34 mouse cellular contexts compared by ENCODE assay signal in the genomic region with DNA sequence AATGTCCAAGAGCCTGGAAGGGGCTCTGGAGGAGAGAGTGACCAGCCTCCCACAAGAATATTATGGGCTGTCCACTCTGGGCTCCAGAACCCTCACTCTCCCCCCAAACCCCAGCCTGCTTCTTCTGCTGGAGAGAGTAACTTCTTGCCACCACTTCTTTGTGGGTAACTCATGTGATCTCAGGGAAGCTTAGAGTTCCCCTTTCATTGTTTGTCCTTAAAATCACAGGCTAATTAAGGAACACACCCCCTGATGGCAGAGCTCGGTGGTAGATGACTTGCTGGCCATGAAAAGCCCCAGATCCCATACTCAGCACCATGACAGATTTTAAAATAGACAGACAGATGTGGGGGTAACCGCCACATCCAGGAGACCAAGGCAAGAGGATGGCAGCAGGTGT. TPM values are rescaled to one million over a fixed set of nuclear protein-coding genes. Genes with fewer than 3 reads are reported as not detected.
DNase-seq lines count a peak whose midpoint lies in the region; ATAC-seq and TF ChIP-seq lines count a peak whose summit lies in the region.
"Had no signal": no experiment of that assay in that cellular context is flagged by ENCODE, and none has a peak within 500 bp of the region (broad histone marks: within the 10 kb centered on the region; RNA-seq: fewer than 3 reads in every experiment).

No protein-coding gene starts in this region.

- intact Hi-C loops in left cerebral cortex, postnatal 25 days (cut with DNase I), result no loop called here
- intact Hi-C loops in gastrocnemius, adult 2 months (cut with DNase I), result no loop called here

- H3K9me3 ChIP-seq in MEL (replicated peaks; ENCODE audit: insufficient read depth, low read length), result no peaks in the 10 kb centered on the region
- H3K9me3 ChIP-seq: embryonic facial prominence, embryonic 10.5 days; heart, embryonic 10.5 days; hindbrain, embryonic 15.5 days; liver, embryonic 13.5 days; neural tube, embryonic 12.5 days had no signal

- TF ChIP-seq EP300 in MEL (IDR thresholded peaks at IDR 0.05; ENCODE audit: low read depth in 1 of 2, low read length in 2 of 2), result no peak

- H3K4me3 ChIP-seq in liver, adult 2 months (ENCODE audit: insufficient read depth, low read depth, low read length), result no peak overlapping the region
- H3K4me3 ChIP-seq in MEL (ENCODE audit: control insufficient read depth in 1 of 2, insufficient read depth in 1 of 2, low read depth in 2 of 2, low read length in 2 of 2), result 0 out of 4 replicates have a peak overlapping the region, but pooled peaks of 1 of the 2 experiments have one; percentile 24
- H3K4me3 ChIP-seq in gastrocnemius, adult 2 months, result no peak overlapping the region
- H3K4me3 ChIP-seq: embryonic facial prominence, embryonic 10.5 days; heart, embryonic 10.5 days; hindbrain, embryonic 15.5 days; liver, embryonic 13.5 days; neural tube, embryonic 12.5 days had no signal

- peak; percentile 78 for ATAC-seq in granulocyte monocyte progenitor cell, adult 5-6 weeks (replicated peaks; ENCODE audit: poor library complexity, severe bottlenecking)
- peak; percentile 71 for ATAC-seq in monocyte, adult 5-6 weeks (replicated peaks; ENCODE audit: insufficient number of reproducible peaks, low FRiP score, low TSS enrichment, poor library complexity, severe bottlenecking)
- ATAC-seq: activated CD4-positive, CD25-positive, alpha-beta regulatory T cell, adult 4 months had no signal

- H3K4me1 ChIP-seq in liver, adult 2 months (ENCODE audit: control insufficient read depth, insufficient read depth, low read length), result no peaks in the 10 kb centered on the region
- peaks cover 10 to 19% of the 10 kb centered on the region in 2 experiments for H3K4me1 ChIP-seq in MEL (ENCODE audit: control insufficient read depth in 1 of 2, insufficient read depth in 2 of 2, low read length in 2 of 2)
- H3K4me1 ChIP-seq: embryonic facial prominence, embryonic 10.5 days; heart, embryonic 10.5 days; hindbrain, embryonic 15.5 days; liver, embryonic 13.5 days; neural tube, embryonic 12.5 days had no signal

- H3K79me2 ChIP-seq in liver, adult 2 months (ENCODE audit: control insufficient read depth, insufficient read depth, low read length), result no peaks in the 10 kb centered on the region
- H3K79me2 ChIP-seq in MEL (ENCODE audit: control insufficient read depth, insufficient read depth, low read length, poor library complexity), result no peaks in the 10 kb centered on the region

- no peaks in the 10 kb centered on the region for H3K36me3 ChIP-seq in liver, adult 2 months (ENCODE audit: control insufficient read depth, insufficient read depth, low read length)
- peaks cover 0 to 2% of the 10 kb centered on the region in 2 experiments; a peak in 1 of 4 replicates for H3K36me3 ChIP-seq in MEL (ENCODE audit: control insufficient read depth in 1 of 2, insufficient read depth in 2 of 2, low read length in 2 of 2)
- H3K36me3 ChIP-seq: embryonic facial prominence, embryonic 10.5 days; heart, embryonic 10.5 days; hindbrain, embryonic 15.5 days; liver, embryonic 13.5 days; neural tube, embryonic 12.5 days had no signal

- H3K27ac ChIP-seq in liver, adult 2 months (replicated peaks; ENCODE audit: insufficient read depth, low read depth, low read length), result no peak overlapping the region; the same call in 1 of the 2 replicates
- H3K27ac ChIP-seq in MEL (ENCODE audit: control insufficient read depth, low read depth, low read length), result no peak overlapping the region
- H3K27ac ChIP-seq in gastrocnemius, adult 2 months, result no peak overlapping the region
- H3K27ac ChIP-seq: embryonic facial prominence, embryonic 10.5 days; heart, embryonic 10.5 days; hindbrain, embryonic 15.5 days; liver, embryonic 13.5 days; neural tube, embryonic 12.5 days had no signal

- peak; percentile 39 for DNase-seq in liver, adult 2 months (ENCODE audit: extremely low read depth, low read depth, low spot score)
- no peak for DNase-seq in liver
- peak; percentile 79 for DNase-seq in MEL (ENCODE audit: low read depth, low spot score)
- no peak for DNase-seq in left cerebral cortex, postnatal 25 days (ENCODE audit: low spot score in 2 of 2)
- DNase-seq in gastrocnemius, adult 2 months, result no peak
- DNase-seq in layer of hippocampus, postnatal 10 days (ENCODE audit: low spot score in 2 of 2), result no peak
- DNase-seq: cerebellum, adult 9-10 months; heart, postnatal 4 days; kidney, adult 9 months; kidney, postnatal 14 days; liver, embryonic 13.5 days; lung, embryonic 14.5 days; midbrain, embryonic 14.5 days; right cerebral cortex, postnatal 25 days; thymus, adult 2 months had no signal

- H3K9ac ChIP-seq in liver, adult 2 months (ENCODE audit: low read depth, low read length), result no peak overlapping the region
- peak overlapping the region; percentile 23; the same call in 1 of the 2 replicates for H3K9ac ChIP-seq in MEL (ENCODE audit: control insufficient read depth, low read depth, low read length, poor library complexity, severe bottlenecking)
- H3K9ac ChIP-seq: hindbrain, embryonic 15.5 days; liver, embryonic 13.5 days; lung, embryonic 14.5 days; neural tube, embryonic 12.5 days had no signal

- TF ChIP-seq RAD21 in MEL (IDR thresholded peaks at IDR 0.05; ENCODE audit: low read depth, low read length), result no peak

- TF ChIP-seq POLR2A in liver, adult 2 months (IDR thresholded peaks at IDR 0.05; ENCODE audit: extremely low read depth, insufficient read depth, low read length), result no peak
- TF ChIP-seq POLR2A in MEL (IDR thresholded peaks at IDR 0.05; ENCODE audit: control insufficient read depth in 1 of 2, insufficient read depth in 1 of 2, low read depth in 1 of 2, low read length in 2 of 2, poor library complexity in 1 of 2), result no peak

- no peak for TF ChIP-seq CTCF in liver, adult 2 months (IDR thresholded peaks at IDR 0.05; ENCODE audit: low read depth, low read length)
- TF ChIP-seq CTCF in MEL (IDR thresholded peaks at IDR 0.05 in 2 of 3, conservative IDR thresholded peaks at IDR 0.05 in 1 of 3; ENCODE audit: control insufficient read depth in 1 of 3, insufficient read depth in 1 of 3, low read depth in 2 of 3, low read length in 3 of 3, poor library complexity in 1 of 3, severe bottlenecking in 1 of 3), result no peak
- no peak for TF ChIP-seq CTCF in gastrocnemius, adult 2 months (IDR thresholded peaks at IDR 0.05)

- WGBS in liver, adult 2 months, result 44% methylated on average over 2 of the region's 2 CpGs

- H3K27me3 ChIP-seq in liver, adult 2 months (ENCODE audit: control insufficient read depth, insufficient read depth, low read length), result no peaks in the 10 kb centered on the region
- H3K27me3 ChIP-seq in MEL (ENCODE audit: control insufficient read depth in 1 of 2, insufficient read depth in 2 of 2, low read length in 2 of 2), result peaks cover 2% of the 10 kb centered on the region in 2 experiments; a peak in 3 of 4 replicates
- H3K27me3 ChIP-seq: hindbrain, embryonic 15.5 days; liver, embryonic 13.5 days; neural tube, embryonic 12.5 days had no signal

TF ChIP-seq in MEL, 35 proteins besides CTCF, POLR2A, EP300 and RAD21 (continues in another document):
- peak; percentile 42; the same call in 1 of the 2 replicates for TF ChIP-seq MAX (IDR thresholded peaks at IDR 0.05; ENCODE audit: low read length)
- no peak for TF ChIP-seq KAT2A (conservative IDR thresholded peaks at IDR 0.05; ENCODE audit: low read depth, low read length)
- TF ChIP-seq SIN3A (IDR thresholded peaks at IDR 0.05; ENCODE audit: low read length), result no peak

RNA-seq across cellular contexts. Expression of gene Prss22, which starts 9.0 kb away (rescaled TPM):
- total RNA-seq in liver, adult 2 months (2014; rRNA removed), result not detected in 2 replicates
- not detected in 2 replicates for polyA plus RNA-seq in liver, adult 2 months (2012; rRNA removed)
- not detected in 2 replicates for total RNA-seq in MEL (2012; rRNA removed)
- not detected for polyA plus RNA-seq in MEL (2012; ENCODE audit: insufficient read depth in 1 of 2, insufficient read length in 2 of 2, low read depth in 1 of 2, low replicate concordance in 2 of 2, missing spikeins in 1 of 2)
- total RNA-seq in granulocyte monocyte progenitor cell, adult 5-6 weeks (2014; fragmentation: Nextera tagmentation), result not detected in 2 replicates
- total RNA-seq in granulocyte monocyte progenitor cell, adult 5-6 weeks (2017), result not detected in 2 replicates
- total RNA-seq in monocyte, adult 5-6 weeks (2017), result not detected in 3 replicates
- total RNA-seq in left cerebral cortex, postnatal 25 days (2021), result 1 to 10 TPM; 1.2 to 1.6 TPM
- not detected for total RNA-seq in gastrocnemius, adult 2 months (2021)
- not detected for total RNA-seq in layer of hippocampus, postnatal 10 days (2021)
- total RNA-seq: adrenal gland, postnatal 10 days; gastrocnemius, adult 18-20 months; gastrocnemius, postnatal 4 days; heart, postnatal 4 days; layer of hippocampus, adult 18-20 months; layer of hippocampus, postnatal 25 days had no signal
- polyA plus RNA-seq: activated CD4-positive, CD25-positive, alpha-beta regulatory T cell, adult 4 months; heart, embryonic 16.5 days; hindbrain, embryonic 15.5 days; intestine, embryonic 14.5 days; liver, embryonic 13.5 days; midbrain, embryonic 14.5 days had no signal

RNA-seq across cellular contexts. Expression of gene Prss30, which starts 26.6 kb away (rescaled TPM):
- 0.13 and 0.18 TPM in 2 replicates for total RNA-seq in liver, adult 2 months (2014; rRNA removed)
- 0.16 TPM in 2 replicates for polyA plus RNA-seq in liver, adult 2 months (2012; rRNA removed)
- not detected in 2 replicates for total RNA-seq in MEL (2012; rRNA removed)
- polyA plus RNA-seq in MEL (2012; ENCODE audit: insufficient read depth in 1 of 2, insufficient read length in 2 of 2, low read depth in 1 of 2, low replicate concordance in 2 of 2, missing spikeins in 1 of 2), result not detected
- total RNA-seq in granulocyte monocyte progenitor cell, adult 5-6 weeks (2014; fragmentation: Nextera tagmentation), result not detected in 2 replicates
- not detected in 2 replicates for total RNA-seq in granulocyte monocyte progenitor cell, adult 5-6 weeks (2017)
- 0.76 to 1.2 TPM in 2 of 3 replicates, not detected in the other for total RNA-seq in monocyte, adult 5-6 weeks (2017)
- total RNA-seq in left cerebral cortex, postnatal 25 days (2021), result under 1 TPM; 0.30 to 0.44 TPM
- total RNA-seq in gastrocnemius, adult 2 months (2021), result not detected
- under 1 TPM in 1 of 2 experiments, not detected in 1; 0.45 TPM for total RNA-seq in layer of hippocampus, postnatal 10 days (2021)
- total RNA-seq: ES-E14; gastrocnemius, adult 18-20 months; gastrocnemius, postnatal 4 days; heart, postnatal 4 days; layer of hippocampus, adult 18-20 months had no signal
- polyA plus RNA-seq: embryonic facial prominence, embryonic 10.5 days; hindbrain, embryonic 15.5 days; limb, embryonic 11.5 days; liver, embryonic 13.5 days; midbrain, embryonic 14.5 days; neural tube, embryonic 12.5 days had no signal

RNA-seq across cellular contexts. Expression of gene Prss27, which starts 31.0 kb away (rescaled TPM):
- total RNA-seq in liver, adult 2 months (2014; rRNA removed), result not detected in 2 replicates
- polyA plus RNA-seq in liver, adult 2 months (2012; rRNA removed), result not detected in 2 replicates
- total RNA-seq in MEL (2012; rRNA removed), result not detected in 2 replicates
- not detected for polyA plus RNA-seq in MEL (2012; ENCODE audit: insufficient read depth in 1 of 2, insufficient read length in 2 of 2, low read depth in 1 of 2, low replicate concordance in 2 of 2, missing spikeins in 1 of 2)
- not detected in 2 replicates for total RNA-seq in granulocyte monocyte progenitor cell, adult 5-6 weeks (2014; fragmentation: Nextera tagmentation)
- not detected in 2 replicates for total RNA-seq in granulocyte monocyte progenitor cell, adult 5-6 weeks (2017)
- not detected in 3 replicates for total RNA-seq in monocyte, adult 5-6 weeks (2017)
- total RNA-seq in left cerebral cortex, postnatal 25 days (2021), result not detected
- total RNA-seq in gastrocnemius, adult 2 months (2021), result not detected
- total RNA-seq in layer of hippocampus, postnatal 10 days (2021), result not detected
- total RNA-seq: gastrocnemius, adult 18-20 months; gastrocnemius, postnatal 4 days; heart, postnatal 4 days; layer of hippocampus, adult 18-20 months; layer of hippocampus, postnatal 25 days had no signal
- polyA plus RNA-seq: activated CD4-positive, CD25-positive, alpha-beta regulatory T cell, adult 4 months; cortical plate, adult 2 months; liver, embryonic 13.5 days had no signal

RNA-seq across cellular contexts. Expression of gene Sbpl, which starts 51.9 kb away (rescaled TPM):
- not detected in 2 replicates for total RNA-seq in liver, adult 2 months (2014; rRNA removed)
- polyA plus RNA-seq in liver, adult 2 months (2012; rRNA removed), result not detected in 2 replicates
- total RNA-seq in MEL (2012; rRNA removed), result not detected in 2 replicates
- polyA plus RNA-seq in MEL (2012; ENCODE audit: insufficient read depth in 1 of 2, insufficient read length in 2 of 2, low read depth in 1 of 2, low replicate concordance in 2 of 2, missing spikeins in 1 of 2), result not detected
- not detected in 2 replicates for total RNA-seq in granulocyte monocyte progenitor cell, adult 5-6 weeks (2014; fragmentation: Nextera tagmentation)
- not detected in 2 replicates for total RNA-seq in granulocyte monocyte progenitor cell, adult 5-6 weeks (2017)
- not detected in 3 replicates for total RNA-seq in monocyte, adult 5-6 weeks (2017)
- total RNA-seq in left cerebral cortex, postnatal 25 days (2021), result not detected
- total RNA-seq in gastrocnemius, adult 2 months (2021), result not detected
- not detected for total RNA-seq in layer of hippocampus, postnatal 10 days (2021)
- total RNA-seq: adrenal gland, postnatal 10 days; ES-E14; gastrocnemius, adult 18-20 months; gastrocnemius, postnatal 4 days; heart, postnatal 4 days; layer of hippocampus, adult 18-20 months; layer of hippocampus, postnatal 25 days had no signal
- polyA plus RNA-seq: activated CD4-positive, CD25-positive, alpha-beta regulatory T cell, adult 4 months; cortical plate, adult 2 months; embryonic facial prominence, embryonic 10.5 days; heart, embryonic 10.5 days; heart, embryonic 16.5 days; hindbrain, embryonic 15.5 days; intestine, embryonic 14.5 days; limb, embryonic 11.5 days; liver, embryonic 13.5 days; lung, embryonic 14.5 days; midbrain, embryonic 14.5 days; neural tube, embryonic 12.5 days; stomach, embryonic 16.5 days; urinary bladder, adult 2 months had no signal

Comparison
In these comparisons a context has a peak if more than half of its experiments do, and no peak if none do; other contexts are left out.
1. DNase-seq: peak in liver, adult 2 months (single experiment) and MEL (single experiment); none in liver (single experiment), left cerebral cortex, postnatal 25 days (0 of 2), gastrocnemius, adult 2 months (single experiment) and layer of hippocampus, postnatal 10 days (0 of 2).